Mouse (Mus musculus): Measurements from ENCODE around the gene Usp54. TPM values are rescaled to one million over a fixed set of nuclear protein-coding genes. Genes with fewer than 3 reads are reported as not detected.

Gene Usp54
- total RNA-seq, 2 experiments from 2014 or later = 0.58 to 2.0 TPM

- ATAC-seq (replicated peaks; ENCODE audit: low FRiP score, poor library complexity, severe bottlenecking) = peak; percentile 91
Observed at GRCm38 (mm10) chr14:20545529-20546331, 95.1 kb downstream of the Usp54 start.

GRCm38 (mm10) chr14:20544467-20545411 is 96.1 kb downstream of the Usp54 start:
- peak; percentile 78 for ATAC-seq (replicated peaks; ENCODE audit: low FRiP score, poor library complexity, severe bottlenecking)

DNA sequence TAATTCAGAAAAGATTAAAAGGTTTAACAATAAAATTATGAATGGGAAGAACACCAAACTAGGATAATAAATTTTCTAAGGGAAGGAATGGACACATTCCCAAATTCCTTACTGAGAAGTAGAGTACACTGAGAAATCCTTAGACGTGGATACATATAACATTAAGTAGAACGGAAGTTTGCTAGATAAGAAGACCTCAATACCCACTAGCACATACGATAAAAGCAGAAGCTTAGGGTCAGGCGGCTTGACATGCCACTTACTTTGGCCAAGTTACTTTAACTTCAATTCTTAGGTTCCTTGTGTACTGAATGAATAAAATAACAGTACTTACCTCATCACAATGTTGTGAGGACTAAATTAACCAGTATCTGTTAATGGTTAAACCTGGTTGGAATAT is 111.2 kb downstream of the Usp54 start:
- ATAC-seq (replicated peaks; ENCODE audit: low FRiP score, poor library complexity, severe bottlenecking) = no peak

GRCm38 (mm10) chr14:20520179-20520578 is 120.7 kb downstream of the Usp54 start:
- no peak for ATAC-seq (replicated peaks; ENCODE audit: low FRiP score, poor library complexity, severe bottlenecking)

DNA sequence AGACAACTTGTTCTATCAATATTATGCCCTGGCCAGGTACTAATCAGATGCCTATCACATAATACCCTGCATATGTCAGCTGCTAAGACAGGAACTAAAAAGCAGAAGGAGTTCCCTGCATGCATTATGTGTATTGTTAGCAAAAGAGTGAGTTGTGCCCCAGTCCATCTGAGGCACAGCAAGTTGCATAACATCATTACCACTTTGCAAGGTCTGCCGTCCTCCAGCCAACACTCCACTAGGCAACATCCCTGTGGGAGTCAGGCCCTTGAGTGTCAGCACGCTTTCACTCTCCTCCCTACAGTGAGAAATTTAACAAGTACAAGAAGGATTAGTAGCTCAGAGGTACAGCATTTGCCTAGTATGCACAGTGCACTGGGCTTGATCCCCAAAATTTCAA is 132.4 kb downstream of the Usp54 start:
- ATAC-seq (replicated peaks; ENCODE audit: low FRiP score, poor library complexity, severe bottlenecking) = no peak

DNA sequence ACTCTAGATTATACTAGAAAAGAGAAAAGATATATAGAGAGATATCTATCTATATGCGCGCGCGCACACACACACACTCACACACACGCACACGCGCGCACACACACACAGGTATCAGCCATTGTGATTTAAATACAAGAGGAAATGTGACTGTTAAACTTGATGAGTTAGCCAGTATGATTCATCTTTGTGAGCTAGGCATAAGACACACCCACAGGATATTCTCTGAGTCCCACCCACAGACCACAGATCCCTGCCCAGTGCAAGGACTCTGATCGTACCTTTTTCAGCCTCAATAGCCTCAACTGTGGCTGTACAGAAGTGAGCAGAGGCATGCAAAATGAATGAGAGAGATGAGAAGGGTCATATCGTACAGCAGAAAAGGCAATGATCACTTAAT is 137.9 kb downstream of the Usp54 start:
- no peak; the same call in 1 of the 2 replicates for ATAC-seq (replicated peaks; ENCODE audit: low FRiP score, poor library complexity, severe bottlenecking)

- ATAC-seq (replicated peaks; ENCODE audit: low FRiP score, poor library complexity, severe bottlenecking) = no peak
Observed at GRCm38 (mm10) chr14:20499982-20500381, 140.9 kb downstream of the Usp54 start.

Other genes with a start within 250 kb of the Usp54 start
- 12.9 and 16.1 TPM in 2 replicates for gene Mrps16, start 247.4 kb downstream of the Usp54 start, total RNA-seq (2015; ENCODE audit: low replicate concordance)
- 5.0 and 14.6 TPM in 2 replicates for gene Mrps16, start 247.4 kb downstream of the Usp54 start, total RNA-seq (2017; ENCODE audit: low replicate concordance)
- gene Cfap70, start 188.8 kb downstream of the Usp54 start, total RNA-seq (2015; ENCODE audit: low replicate concordance) = 1.3 TPM in 2 replicates
- 0.09 TPM in 1 of 2 replicates, not detected in the other for gene Cfap70, start 188.8 kb downstream of the Usp54 start, total RNA-seq (2017; ENCODE audit: low replicate concordance)
- 107 and 122 TPM in 2 replicates for gene Anxa7, start 160.9 kb downstream of the Usp54 start, total RNA-seq (2015; ENCODE audit: low replicate concordance)
- gene Anxa7, start 160.9 kb downstream of the Usp54 start, total RNA-seq (2017; ENCODE audit: low replicate concordance) = 114 and 164 TPM in 2 replicates
- gene Mss51, start 144.2 kb downstream of the Usp54 start, total RNA-seq (2015; ENCODE audit: low replicate concordance) = 4.6 and 21.7 TPM in 2 replicates
- gene Mss51, start 144.2 kb downstream of the Usp54 start, total RNA-seq (2017; ENCODE audit: low replicate concordance) = 8.5 and 13.2 TPM in 2 replicates
- gene Ppp3cb, start 94.5 kb downstream of the Usp54 start, total RNA-seq (2015; ENCODE audit: low replicate concordance) = 114 and 134 TPM in 2 replicates
- gene Ppp3cb, start 94.5 kb downstream of the Usp54 start, total RNA-seq (2017; ENCODE audit: low replicate concordance) = 72.4 and 84.6 TPM in 2 replicates
- not detected in 2 replicates for gene Myoz1, start 15.5 kb upstream of the Usp54 start, total RNA-seq (2015; ENCODE audit: low replicate concordance)
- gene Myoz1, start 15.5 kb upstream of the Usp54 start, total RNA-seq (2017; ENCODE audit: low replicate concordance) = not detected in 2 replicates
- not detected in 2 replicates for gene Synpo2l, start 27.3 kb upstream of the Usp54 start, total RNA-seq (2015; ENCODE audit: low replicate concordance)
- gene Synpo2l, start 27.3 kb upstream of the Usp54 start, total RNA-seq (2017; ENCODE audit: low replicate concordance) = not detected in 2 replicates
- gene Sec24c, start 33.2 kb upstream of the Usp54 start, total RNA-seq (2015; ENCODE audit: low replicate concordance) = 20.8 and 32.6 TPM in 2 replicates
- gene Sec24c, start 33.2 kb upstream of the Usp54 start, total RNA-seq (2017; ENCODE audit: low replicate concordance) = 60.1 and 67.7 TPM in 2 replicates
- 2.5 and 9.2 TPM in 2 replicates for gene Fut11, start 53.9 kb upstream of the Usp54 start, total RNA-seq (2015; ENCODE audit: low replicate concordance)
- gene Fut11, start 53.9 kb upstream of the Usp54 start, total RNA-seq (2017; ENCODE audit: low replicate concordance) = 1.5 and 1.7 TPM in 2 replicates
- gene Chchd1, start 61.9 kb upstream of the Usp54 start, total RNA-seq (2015; ENCODE audit: low replicate concordance) = 9.6 and 27.1 TPM in 2 replicates
- gene Chchd1, start 61.9 kb upstream of the Usp54 start, total RNA-seq (2017; ENCODE audit: low replicate concordance) = 22.5 and 44.7 TPM in 2 replicates
- 17.8 and 32.3 TPM in 2 replicates for gene Zswim8, start 66.5 kb upstream of the Usp54 start, total RNA-seq (2015; ENCODE audit: low replicate concordance)
- 10.1 and 16.3 TPM in 2 replicates for gene Zswim8, start 66.5 kb upstream of the Usp54 start, total RNA-seq (2017; ENCODE audit: low replicate concordance)
- 69.8 and 80.1 TPM in 2 replicates for gene Ndst2, start 93.5 kb upstream of the Usp54 start, total RNA-seq (2015; ENCODE audit: low replicate concordance)
- 25.0 and 32.7 TPM in 2 replicates for gene Ndst2, start 93.5 kb upstream of the Usp54 start, total RNA-seq (2017; ENCODE audit: low replicate concordance)
- 4.0 and 9.8 TPM in 2 replicates for gene Camk2g, start 153.0 kb upstream of the Usp54 start, total RNA-seq (2015; ENCODE audit: low replicate concordance)
- gene Camk2g, start 153.0 kb upstream of the Usp54 start, total RNA-seq (2017; ENCODE audit: low replicate concordance) = 12.7 and 14.6 TPM in 2 replicates
- 0.38 and 0.84 TPM in 2 replicates for gene Plau, start 195.6 kb upstream of the Usp54 start, total RNA-seq (2015; ENCODE audit: low replicate concordance)
- gene Plau, start 195.6 kb upstream of the Usp54 start, total RNA-seq (2017; ENCODE audit: low replicate concordance) = 2.8 and 9.6 TPM in 2 replicates

Measured in erythroblast, adult 5-6 weeks (primary cell).